Mouse (Mus musculus): ENCODE data around the gene Palld.

Gene Palld

DNA sequence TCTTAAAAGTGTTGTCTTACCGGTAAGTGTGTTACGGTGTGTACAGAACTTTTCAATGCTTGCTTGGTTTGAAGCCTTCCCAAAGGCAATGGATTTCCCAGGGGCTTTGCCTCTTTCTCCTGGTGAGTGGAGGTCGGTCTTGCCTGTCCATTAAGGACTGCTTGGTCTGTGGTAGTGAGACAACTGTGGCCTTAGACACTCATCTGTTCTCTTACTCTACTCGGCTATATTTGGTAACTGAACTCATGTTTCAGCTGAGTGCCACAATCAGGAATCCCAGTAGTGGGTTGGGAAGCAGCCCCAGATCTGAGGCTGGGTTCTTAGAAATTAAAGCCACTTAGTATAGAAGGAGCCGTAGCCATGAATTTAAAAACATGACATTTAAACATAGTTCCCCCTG lies at the start of gene Palld:
Palld (minus strand) TSS at position 170 of the 400 bp plus-strand sequence.
- DNase-seq (ENCODE audit: low spot score in 2 of 2) = no peak

DNA sequence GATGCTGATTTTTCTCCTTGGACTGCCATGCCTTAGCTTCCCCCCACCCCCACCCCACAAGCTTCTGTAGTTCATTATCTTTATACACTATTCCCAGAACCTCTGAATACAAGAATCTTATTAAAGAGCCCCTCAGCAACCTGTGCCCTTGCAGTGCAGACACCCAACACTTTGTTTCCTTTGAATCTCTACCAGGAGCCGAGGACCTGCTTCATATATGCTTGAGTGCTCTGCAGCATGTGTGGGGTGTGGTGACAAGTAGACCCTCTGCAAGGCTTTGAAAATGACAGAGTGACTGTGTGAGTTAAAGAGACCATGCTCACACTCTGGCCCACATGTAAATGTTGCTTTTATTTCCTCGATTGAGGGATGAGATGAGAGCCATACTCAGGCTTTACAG lies 35.1 kb upstream of the Palld start:
- no peak for DNase-seq (ENCODE audit: low spot score in 2 of 2)

DNA sequence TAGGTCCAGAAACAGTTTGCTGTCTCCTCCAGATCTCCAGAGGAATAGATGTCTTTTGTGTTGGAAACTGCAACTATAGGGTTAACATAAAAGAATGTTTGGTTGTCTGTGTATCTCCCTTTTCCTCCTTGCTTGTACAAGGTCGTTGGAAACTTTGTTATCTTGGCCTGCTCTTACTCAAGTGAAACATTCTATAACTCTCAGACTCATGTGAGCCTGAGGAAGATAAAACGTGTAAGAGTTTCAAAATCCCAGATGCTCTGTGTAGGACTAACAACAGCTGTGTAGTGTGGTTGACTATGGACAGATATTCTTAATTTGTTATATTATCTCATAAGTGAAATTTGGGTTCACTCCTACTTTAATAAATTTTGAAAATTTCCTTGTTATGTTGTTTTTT lies 30.8 kb upstream of the Palld start:
- DNase-seq (ENCODE audit: low spot score in 2 of 2) = no peak

DNA sequence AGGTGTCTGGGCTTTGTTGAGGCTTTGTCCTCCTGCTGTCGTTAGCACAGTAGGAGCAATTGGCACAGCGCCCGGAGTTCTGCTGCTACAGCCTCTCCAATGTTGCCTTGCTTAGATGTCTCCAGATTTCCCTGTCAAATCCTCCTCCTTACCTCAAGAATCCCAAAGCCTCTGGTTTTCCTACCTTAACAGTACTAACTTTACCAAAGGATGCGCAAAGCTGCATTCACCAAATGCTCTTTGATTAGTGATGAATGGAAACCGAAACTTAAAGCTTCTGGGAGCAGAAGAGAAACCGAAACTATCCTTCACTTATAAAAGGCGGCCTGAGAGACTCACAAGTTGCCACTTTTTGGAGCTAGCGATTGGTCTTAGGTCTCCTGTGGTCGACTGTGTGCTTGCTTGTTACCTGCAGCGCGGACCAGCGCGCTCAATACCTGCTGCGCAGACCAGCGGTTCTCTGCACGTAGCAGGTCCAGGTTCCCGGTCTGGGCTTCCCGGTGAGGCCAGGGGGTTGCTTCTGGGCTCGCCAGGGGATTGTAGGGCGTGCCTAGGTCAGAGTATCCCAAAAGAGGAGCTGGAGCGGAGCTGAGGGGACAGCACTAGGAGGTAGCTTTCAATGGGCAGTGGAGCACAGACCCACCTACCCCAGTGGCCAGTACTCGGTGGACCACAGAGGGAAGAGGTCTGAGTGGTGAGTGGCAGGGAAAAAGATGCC lies 25.4 kb upstream of the Palld start, which contains the start of gene Ddx60:
Ddx60 (plus strand) TSS at position 311 of the 718 bp plus-strand sequence.
- DNase-seq (ENCODE audit: low spot score in 2 of 2) = peak; percentile 18 to 57

DNA sequence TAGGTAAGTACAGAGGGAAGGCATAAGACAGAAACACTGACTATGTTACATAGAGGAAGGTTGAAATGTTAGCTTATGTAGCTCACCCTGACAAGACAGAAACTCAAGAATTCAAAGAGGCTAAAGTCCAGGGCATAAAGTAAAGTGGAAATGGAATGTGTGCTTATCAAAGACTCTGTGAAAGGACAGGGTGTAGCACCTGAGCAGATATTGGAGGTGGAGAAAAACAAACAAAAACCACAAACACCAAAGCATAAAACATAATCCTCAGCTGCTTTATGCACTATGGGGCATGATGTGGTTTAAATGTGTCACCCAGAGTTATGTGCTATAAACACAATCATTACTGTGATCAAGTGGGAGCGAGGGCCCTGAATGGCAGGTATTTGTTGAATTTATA lies 22.0 kb upstream of the Palld start:
- DNase-seq (ENCODE audit: low spot score in 2 of 2) = no peak

DNA sequence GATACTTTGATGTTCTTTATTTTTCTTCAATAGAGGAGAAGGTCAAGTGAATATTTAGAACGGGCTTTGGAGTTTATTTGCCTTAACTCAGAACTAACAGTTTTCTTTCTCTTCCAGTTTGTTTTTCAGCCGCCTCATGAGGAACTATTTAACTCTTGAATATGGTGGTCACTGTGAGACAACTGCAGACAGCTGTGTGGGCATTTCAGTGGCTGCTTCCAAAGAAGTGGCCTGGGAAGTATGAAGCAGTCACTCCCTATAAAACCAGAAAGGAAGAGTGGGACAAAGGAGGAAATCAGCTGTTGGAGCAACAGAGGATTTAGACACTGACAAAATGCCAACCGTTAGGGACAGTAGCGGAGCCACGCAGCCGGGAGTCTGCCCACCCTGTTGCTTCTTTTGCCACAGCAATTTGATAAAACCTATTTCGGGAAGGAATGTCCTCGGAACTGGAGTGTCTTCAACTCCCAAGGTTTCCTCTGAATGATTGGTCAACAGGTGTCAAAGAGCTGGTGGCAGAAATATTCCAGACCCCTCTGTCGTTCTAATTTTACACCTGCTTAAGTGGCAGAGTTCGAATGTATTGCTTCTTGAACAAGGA lies 19.1 kb upstream of the Palld start:
- DNase-seq (ENCODE audit: low spot score in 2 of 2) = no peak

DNA sequence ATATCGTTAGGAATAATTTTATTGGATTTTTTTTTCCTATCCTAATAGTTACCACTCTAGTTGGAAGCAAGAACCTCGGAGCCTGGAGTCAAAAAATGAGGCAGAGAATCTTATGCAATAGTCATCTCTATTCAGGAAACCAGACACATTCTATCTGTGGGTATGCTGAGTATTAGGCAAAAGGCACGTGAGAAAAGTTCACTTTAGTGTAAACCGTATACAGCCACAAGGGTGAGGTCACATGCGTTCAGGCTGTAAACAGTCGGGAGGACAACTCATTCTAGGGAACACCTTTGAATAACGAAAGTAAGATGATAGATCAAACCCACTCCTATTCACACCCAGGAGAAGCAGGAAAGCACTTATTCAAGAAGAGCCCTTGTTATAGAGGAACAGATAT lies 17.9 kb upstream of the Palld start:
- DNase-seq (ENCODE audit: low spot score in 2 of 2) = no peak

DNA sequence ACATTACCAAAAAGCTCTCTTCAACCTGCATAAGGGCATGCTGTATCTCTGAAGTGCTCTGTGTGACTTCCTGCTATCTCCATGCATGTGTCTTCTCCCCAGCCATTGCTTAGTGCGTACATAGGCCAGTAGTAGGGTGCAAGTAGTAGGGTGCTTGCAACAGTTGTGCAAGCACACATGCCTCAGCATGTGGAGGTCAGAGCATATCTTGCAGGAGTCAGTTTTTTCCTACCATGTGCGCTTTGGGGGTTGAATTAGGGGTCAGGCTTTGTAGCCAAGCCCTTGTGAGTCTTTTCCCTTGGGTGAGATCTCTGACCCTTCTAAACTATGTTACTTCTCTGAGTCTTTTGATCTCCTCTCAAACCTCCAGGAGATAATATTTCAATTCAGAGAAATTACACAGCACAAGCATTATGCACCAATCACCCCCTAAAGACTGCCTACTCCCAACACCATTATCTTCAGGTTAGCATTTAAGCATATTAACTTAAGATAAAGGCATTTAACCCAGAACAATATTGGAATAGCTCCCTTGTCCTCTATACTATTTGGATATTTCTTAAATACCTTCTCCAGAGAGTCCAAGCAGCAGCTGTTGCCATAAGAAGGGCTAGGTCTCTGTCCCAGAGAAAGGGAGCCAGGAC lies 16.8 kb upstream of the Palld start:
- no peak for DNase-seq (ENCODE audit: low spot score in 2 of 2)

DNA sequence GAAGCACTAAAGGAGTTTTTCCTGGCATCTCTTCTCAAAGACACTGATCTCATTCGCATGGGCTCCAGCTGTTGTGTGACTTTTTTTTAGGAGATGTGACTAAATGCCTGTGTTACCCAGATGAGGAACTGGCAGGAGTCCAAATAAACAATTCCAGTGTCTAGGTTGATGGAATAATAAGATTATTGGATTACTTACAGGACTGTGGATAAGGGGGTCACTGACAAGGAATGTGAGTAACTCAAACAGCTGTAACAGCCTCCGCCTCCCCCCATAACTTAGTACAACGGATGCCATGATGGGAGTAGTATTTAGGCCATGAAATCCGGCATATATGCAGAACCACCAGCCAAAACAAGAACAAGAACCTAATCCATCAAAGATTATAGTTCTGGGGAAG lies 14.8 kb upstream of the Palld start:
- no peak for DNase-seq (ENCODE audit: low spot score in 2 of 2)

DNA sequence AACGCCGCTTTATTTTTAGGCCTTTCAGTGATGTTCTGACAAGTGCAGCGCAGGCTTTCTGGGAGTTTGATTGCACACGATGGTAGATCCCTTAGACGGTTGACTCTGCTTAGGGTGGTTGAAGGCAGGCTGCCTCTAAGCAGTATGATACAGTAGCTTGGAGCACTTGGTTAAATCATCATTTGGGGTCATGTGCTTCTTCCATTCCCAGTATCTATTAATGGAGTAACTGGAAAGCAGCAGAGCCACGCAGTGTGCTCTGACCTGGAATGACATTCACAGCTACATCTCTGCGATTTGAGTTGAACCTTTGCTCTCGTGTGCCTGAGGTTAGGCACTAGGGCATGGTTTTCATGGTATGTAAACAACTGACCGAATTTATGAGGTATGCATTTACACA lies 11.5 kb upstream of the Palld start:
- no peak for DNase-seq (ENCODE audit: low spot score in 2 of 2)

DNA sequence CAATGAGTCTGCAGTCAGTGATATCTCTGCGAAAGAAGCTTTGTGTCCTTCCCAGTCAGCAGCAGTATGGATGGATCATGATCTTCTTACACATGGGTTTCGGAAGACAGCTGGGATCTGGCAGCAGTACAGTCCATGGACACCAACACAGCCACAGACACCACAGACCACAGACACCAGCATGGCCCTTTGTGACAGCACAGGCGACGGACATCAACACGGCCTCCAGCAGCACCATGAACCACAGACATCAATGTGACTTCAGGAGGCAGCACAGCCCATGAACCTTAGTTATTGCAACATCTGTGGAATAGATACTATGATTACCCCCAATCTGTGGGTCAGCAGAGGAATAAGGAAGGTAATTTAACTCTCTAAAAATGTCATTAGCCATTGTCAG lies 10.3 kb upstream of the Palld start:
- DNase-seq (ENCODE audit: low spot score in 2 of 2) = no peak

DNA sequence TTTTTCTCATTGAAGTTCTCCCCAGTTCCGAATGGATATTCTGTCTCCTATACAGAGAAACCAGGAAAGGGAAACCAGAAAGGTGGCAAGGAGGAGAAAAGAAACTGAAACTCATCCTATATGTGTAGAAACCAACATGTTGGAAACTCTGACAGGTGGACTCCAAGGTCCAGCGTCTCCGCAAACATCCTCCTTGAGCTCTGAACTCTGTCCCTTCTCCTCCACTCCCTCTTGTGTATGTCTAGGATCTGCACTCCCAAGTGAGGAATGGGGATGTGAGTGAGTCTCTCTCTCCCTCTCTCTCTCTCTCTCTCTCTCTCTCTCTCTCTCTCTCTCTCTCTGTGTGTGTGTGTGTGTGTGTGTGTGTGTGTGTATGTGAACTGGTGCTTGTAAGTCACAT lies 6.8 kb upstream of the Palld start:
- DNase-seq (ENCODE audit: low spot score in 2 of 2) = no peak

DNA sequence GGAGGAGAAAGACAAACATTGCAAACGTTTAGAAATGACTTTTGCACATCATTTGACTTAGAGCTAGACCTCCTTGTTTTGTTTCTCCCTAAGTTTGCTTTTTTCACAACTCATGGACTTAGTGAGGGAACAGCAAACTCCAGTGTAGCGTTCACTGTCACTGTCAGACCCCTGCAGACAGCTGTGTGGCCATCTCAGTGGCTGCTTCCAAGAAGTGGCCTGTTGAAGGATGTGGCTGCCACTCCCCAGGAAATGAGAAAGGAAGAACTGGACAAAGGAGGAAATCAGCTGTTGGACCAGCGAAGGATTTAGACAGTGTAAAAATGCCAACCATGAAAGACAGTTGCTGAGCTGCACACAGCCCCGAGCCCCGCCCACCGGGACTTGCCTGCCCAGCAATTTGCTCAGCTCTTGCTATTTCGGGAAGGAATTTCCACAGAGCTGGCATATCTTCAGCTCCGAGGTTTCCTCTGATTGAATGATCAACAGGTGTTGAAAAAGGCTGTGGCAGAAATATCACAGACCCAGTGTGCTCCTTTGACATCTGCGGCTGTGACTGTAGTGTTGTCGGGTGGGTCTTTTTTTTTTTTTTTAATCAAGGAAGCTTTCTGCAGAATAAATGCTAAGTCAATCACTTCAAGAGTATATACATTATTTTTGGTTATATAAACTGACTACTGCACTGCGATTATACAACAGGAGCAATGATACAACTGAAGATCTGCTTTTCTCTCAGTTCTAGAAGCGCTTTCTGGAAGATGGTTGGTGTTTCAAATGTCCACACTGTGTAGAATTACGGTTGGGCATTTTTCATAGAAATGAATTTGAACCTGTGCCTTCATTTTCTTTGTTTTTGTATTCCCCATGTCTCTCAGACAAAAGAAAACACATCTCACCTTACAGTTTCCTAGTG lies 6.1 kb upstream of the Palld start:
- DNase-seq (ENCODE audit: low spot score in 2 of 2) = peak in 1 of 2 experiments; percentile 18

DNA sequence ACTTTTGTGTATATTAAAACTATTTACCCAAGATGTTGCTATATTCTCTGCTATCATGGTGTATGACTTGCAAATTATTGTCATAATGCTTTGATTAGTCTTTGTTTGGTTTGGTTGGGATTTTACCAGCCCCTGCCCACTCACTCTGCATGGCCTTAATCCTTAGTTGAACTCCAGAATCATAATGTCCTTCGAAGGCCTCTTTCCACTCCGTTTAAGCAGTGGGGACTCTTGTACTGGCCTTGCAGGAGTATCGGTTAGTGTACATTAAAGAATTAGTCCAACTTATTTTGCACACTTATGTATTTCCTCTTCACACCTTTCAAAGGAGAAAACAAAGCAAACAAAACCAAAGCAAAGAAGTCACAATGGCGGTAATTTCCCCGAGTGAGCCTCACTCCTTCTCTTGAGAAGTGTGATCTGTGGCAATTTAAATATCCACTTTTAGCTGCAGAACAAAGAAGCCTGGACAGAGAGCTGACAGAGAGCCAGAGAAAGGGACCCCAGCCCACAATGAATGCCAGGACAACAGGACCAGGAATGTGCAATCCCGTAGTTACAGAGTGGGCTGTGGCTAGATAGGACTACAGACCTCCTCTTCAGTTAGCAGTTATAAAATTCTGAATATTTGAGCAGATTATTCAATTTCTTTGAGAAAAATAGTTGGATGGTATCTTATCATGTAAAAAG lies 1.3 kb downstream of the Palld start:
- no peak for DNase-seq (ENCODE audit: low spot score in 2 of 2)

DNA sequence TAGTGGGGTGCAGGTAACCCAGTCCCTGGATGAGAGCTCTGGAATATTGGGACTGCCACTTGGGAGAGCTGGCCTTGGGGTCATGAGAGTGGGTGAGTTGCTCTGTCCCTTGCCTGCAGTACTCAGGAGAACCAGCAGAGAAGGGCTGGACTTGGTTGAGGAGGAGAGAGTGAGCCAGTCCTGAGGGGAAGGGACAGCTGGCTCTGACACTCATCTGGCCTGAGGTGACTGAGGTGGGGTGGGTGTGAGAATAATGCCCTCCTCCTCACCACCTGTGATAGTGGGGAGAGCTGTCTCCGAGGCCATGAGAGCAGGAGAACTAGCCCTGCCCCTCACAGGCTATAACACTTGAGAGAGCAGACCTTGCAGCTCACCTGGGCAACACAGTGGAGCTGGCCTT lies 5.1 kb downstream of the Palld start:
- no peak for DNase-seq (ENCODE audit: low spot score in 2 of 2)

DNA sequence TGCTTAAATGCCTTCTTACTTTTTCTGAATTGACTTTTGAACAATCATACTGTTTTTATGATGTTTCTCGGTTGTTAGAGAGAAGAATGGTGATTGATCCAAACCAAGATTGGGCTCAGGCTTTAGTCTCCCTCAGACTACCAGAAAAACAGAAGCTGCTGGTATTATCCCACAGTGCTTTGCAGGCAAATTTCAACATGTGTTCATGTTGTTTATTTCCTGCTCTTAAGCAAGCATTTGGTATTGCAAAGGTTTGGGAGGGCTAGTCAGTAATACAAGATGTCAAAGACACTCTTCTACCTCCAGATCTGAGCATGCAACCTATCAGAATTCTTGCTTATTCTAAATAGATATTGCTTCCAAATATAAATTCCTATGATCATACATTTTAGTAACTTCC lies 5.7 kb downstream of the Palld start:
- no peak for DNase-seq (ENCODE audit: low spot score in 2 of 2)

DNA sequence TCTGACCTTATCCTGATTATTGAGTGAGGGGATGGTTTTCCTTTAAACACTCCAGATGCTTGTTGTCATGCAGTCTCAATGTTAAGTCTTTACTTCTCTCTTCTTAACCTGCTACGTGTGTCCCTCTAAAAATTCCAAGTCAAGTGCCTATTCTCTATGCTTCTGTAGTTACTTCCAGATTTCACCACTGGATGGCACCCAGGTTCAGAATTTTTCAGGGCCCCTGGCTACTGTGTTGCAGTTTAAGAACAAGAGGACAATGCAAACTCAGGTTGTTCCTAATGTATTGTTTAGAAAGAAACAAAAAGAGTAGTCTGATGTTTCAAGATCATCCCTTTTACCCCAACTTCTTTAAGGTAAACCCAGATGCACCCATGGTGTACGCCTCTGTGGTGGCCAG lies 8.4 kb downstream of the Palld start:
- DNase-seq (ENCODE audit: low spot score in 2 of 2) = peak in 1 of 2 experiments; percentile 29

DNA sequence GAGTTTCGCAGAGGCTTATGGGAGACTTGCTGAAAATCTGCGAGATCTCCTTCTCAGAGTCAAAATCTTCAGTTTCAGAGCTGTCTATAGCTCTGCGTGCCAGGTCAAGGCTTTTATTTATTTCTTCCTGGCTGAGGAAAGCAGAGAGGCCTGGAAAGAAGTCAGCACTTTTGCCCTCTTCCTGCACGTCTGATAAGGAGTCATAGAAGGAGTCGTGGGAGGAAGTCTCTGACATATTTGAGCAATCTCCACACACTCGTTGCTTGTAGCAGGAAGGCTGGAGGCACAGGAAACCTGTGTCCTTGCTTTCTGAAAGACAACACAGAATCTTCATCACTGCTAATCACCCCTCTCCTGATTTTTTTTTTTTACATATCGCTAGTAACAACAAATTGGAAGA lies 24.9 kb downstream of the Palld start:
- no peak for DNase-seq (ENCODE audit: low spot score in 2 of 2)

DNA sequence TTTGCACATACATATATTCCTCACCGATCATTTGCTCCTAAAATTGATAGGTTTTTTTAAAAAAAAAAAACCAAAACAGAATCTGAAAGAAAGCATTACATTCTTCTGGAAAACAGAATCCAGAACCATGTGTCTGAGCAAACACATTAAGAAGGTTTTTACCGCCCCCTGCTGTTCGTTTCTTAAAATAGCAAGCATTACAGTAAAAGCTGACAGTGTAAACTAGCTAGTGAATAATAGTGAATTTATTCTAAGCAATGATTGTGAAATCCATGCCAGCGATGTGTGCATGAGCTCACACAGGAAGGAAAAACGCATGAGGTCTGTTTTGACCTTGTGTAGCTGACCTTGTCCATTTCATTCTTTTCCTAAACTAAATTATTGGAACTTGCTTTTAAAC lies 27.2 kb downstream of the Palld start:
- peak in 1 of 2 experiments; percentile 34 for DNase-seq (ENCODE audit: low spot score in 2 of 2)

DNA sequence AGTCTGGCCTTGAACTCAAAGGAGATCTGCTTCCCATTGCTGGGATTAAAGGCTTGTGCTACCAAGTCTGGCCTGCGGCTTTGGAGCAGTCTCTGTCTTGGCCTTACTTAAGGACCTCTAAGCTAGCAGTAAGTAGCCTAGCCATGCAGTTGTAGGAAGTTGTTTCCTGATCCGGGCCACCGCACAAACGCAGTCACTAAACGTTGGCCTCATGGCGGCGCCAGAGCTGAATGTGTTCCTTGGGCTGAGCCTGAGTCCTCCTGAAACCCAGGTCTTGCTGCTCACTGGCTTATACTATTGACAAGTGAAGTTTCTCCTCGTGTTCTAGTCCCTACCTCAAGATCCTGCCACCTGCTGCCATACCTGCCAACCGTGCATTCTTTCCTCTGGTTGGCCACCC lies 28.5 kb downstream of the Palld start:
- no peak for DNase-seq (ENCODE audit: low spot score in 2 of 2)

DNA sequence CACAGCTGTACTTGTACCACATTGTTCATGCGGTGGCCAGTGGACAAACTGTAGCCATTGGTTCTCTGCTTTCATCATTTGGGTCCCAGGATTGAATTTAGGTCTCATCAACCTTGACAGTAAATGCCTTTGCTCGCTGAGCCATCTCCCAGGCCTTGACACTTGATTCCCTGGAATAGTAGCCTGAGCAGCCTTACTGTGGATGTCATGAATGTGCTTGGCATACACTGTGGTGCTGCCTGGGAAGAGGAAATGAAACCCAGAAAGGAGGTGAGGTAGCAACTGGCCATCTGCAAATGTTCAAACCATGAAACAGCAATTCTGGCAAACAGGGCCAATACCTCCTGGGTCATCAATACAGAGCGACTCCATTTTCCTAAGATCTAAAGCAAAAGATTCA lies 34.0 kb downstream of the Palld start:
- DNase-seq (ENCODE audit: low spot score in 2 of 2) = no peak

DNA sequence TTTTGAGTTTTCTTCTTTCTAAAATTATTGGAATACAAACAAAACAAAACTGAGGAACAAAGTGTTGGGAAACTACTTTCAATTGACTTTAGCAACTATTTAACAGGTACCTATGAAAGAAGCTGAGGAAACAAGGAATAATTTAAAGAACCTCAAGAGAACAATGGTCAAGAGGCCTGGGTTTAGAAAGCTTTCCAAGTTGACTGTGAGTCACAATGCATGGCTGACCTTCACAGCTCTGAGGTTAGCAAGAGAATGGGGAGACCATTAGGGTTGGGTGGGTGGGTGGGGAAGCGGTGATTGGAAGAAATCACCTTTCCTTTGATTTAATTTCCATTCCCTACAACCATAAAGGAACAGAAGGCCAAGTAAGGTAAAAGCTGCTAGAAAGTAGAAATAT lies 35.6 kb downstream of the Palld start:
- DNase-seq (ENCODE audit: low spot score in 2 of 2) = no peak
